Mouse (Mus musculus): Measurements from ENCODE around the gene Gm20662. TPM values are rescaled to one million over a fixed set of nuclear protein-coding genes. Genes with fewer than 3 reads are reported as not detected.

Gm20662 gene
- polyA plus RNA-seq, 1 experiment from 2014 or later = 0.18 TPM

- TF ChIP-seq EP300 (optimal IDR thresholded peaks at IDR 0.05) (no peak), CTCF (IDR thresholded peaks at IDR 0.05; ENCODE audit: low read depth) (no peak)
- Histone ChIP-seq H3K4me2 (replicated peaks; ENCODE audit: low read depth) (no peak overlapping the region), H3K9me3 (ENCODE audit: control insufficient read depth, low read length) (no peaks in the 10 kb centered on the region), H3K27me3 (ENCODE audit: control insufficient read depth, insufficient read depth, low read length) (no peaks in the 10 kb centered on the region), H3K27ac (replicated peaks) (no peak overlapping the region), H3K4me3 (ENCODE audit: low read depth, low read length) (no peak overlapping the region), H3K9ac (ENCODE audit: low read length) (no peak overlapping the region), H3K4me1 (replicated peaks; ENCODE audit: control insufficient read depth, insufficient read depth) (no peaks in the 10 kb centered on the region), H3K36me3 (ENCODE audit: control insufficient read depth, insufficient read depth, low read length) (no peaks in the 10 kb centered on the region)
- WGBS = 93% methylated on average over 21 of the region's 21 CpGs
- DNase-seq (ENCODE audit: low spot score) (no peak), ATAC-seq (ENCODE audit: low FRiP score, low TSS enrichment) (no peak)
Observed at GRCm38 (mm10) chr9:107995513-107995912, 636 bp upstream of the Gm20662 start.

GRCm38 (mm10) chr9:108001922-108002770 is 6.0 kb downstream of the Gm20662 start, which contains the start of gene Ip6k1:
Gene Ip6k1 (plus strand): TSS chr9:108002501.
- ATAC-seq (ENCODE audit: low FRiP score, low TSS enrichment) (peak; percentile 99), DNase-seq (ENCODE audit: low spot score) (peak; percentile 100)
- no peaks in the 10 kb centered on the region; the same call in 1 of the 2 replicates for H3K4me1 ChIP-seq (replicated peaks; ENCODE audit: control insufficient read depth, insufficient read depth)
- peak within 1 kb of the TSS; percentile 80 for H3K4me2 ChIP-seq (replicated peaks; ENCODE audit: low read depth)
- no peaks in the 10 kb centered on the region for H3K9me3 ChIP-seq (ENCODE audit: control insufficient read depth, low read length)
- WGBS = under 1% methylated on average over 47 of the region's 51 CpGs
- peak within 1 kb of the TSS; percentile 100 for H3K4me3 ChIP-seq (ENCODE audit: low read depth, low read length)
- TF ChIP-seq EP300 (optimal IDR thresholded peaks at IDR 0.05) = no peak
- no peak for TF ChIP-seq CTCF (IDR thresholded peaks at IDR 0.05; ENCODE audit: low read depth)
- H3K27ac ChIP-seq (replicated peaks) = peak within 1 kb of the TSS; percentile 98
- peak within 1 kb of the TSS; percentile 99 for H3K9ac ChIP-seq (ENCODE audit: low read length)
- H3K27me3 ChIP-seq (ENCODE audit: control insufficient read depth, insufficient read depth, low read length) = no peaks in the 10 kb centered on the region
- no peaks in the 10 kb centered on the region for H3K36me3 ChIP-seq (ENCODE audit: control insufficient read depth, insufficient read depth, low read length)

GRCm38 (mm10) chr9:108002778-108003530 is 6.8 kb downstream of the Gm20662 start:
- H3K27ac ChIP-seq (replicated peaks) = peak overlapping the region; percentile 98
- ATAC-seq (ENCODE audit: low FRiP score, low TSS enrichment) = no peak
- H3K4me1 ChIP-seq (replicated peaks; ENCODE audit: control insufficient read depth, insufficient read depth) = no peaks in the 10 kb centered on the region; the same call in 1 of the 2 replicates
- H3K9ac ChIP-seq (ENCODE audit: low read length) = peak overlapping the region; percentile 99
- no peak for DNase-seq (ENCODE audit: low spot score)
- no peaks in the 10 kb centered on the region for H3K36me3 ChIP-seq (ENCODE audit: control insufficient read depth, insufficient read depth, low read length)
- peak overlapping the region; percentile 79 for H3K4me2 ChIP-seq (replicated peaks; ENCODE audit: low read depth)
- no peaks in the 10 kb centered on the region for H3K9me3 ChIP-seq (ENCODE audit: control insufficient read depth, low read length)
- no peak for TF ChIP-seq EP300 (optimal IDR thresholded peaks at IDR 0.05)
- TF ChIP-seq CTCF (IDR thresholded peaks at IDR 0.05; ENCODE audit: low read depth) = no peak
- no peaks in the 10 kb centered on the region for H3K27me3 ChIP-seq (ENCODE audit: control insufficient read depth, insufficient read depth, low read length)
- H3K4me3 ChIP-seq (ENCODE audit: low read depth, low read length) = peak overlapping the region; percentile 100
- under 1% methylated on average over 50 of the region's 50 CpGs for WGBS

GRCm38 (mm10) chr9:108003531-108003890 is 7.4 kb downstream of the Gm20662 start:
- Histone ChIP-seq H3K9ac (ENCODE audit: low read length) (peak overlapping the region; percentile 99), H3K27me3 (ENCODE audit: control insufficient read depth, insufficient read depth, low read length) (no peaks in the 10 kb centered on the region), H3K36me3 (ENCODE audit: control insufficient read depth, insufficient read depth, low read length) (no peaks in the 10 kb centered on the region), H3K9me3 (ENCODE audit: control insufficient read depth, low read length) (no peaks in the 10 kb centered on the region), H3K4me3 (ENCODE audit: low read depth, low read length) (peak overlapping the region; percentile 100), H3K27ac (replicated peaks) (peak overlapping the region; percentile 98; the same call in 1 of the 2 replicates), H3K4me2 (replicated peaks; ENCODE audit: low read depth) (peak overlapping the region; percentile 79), H3K4me1 (replicated peaks; ENCODE audit: control insufficient read depth, insufficient read depth) (no peaks in the 10 kb centered on the region; the same call in 1 of the 2 replicates)
- DNase-seq (ENCODE audit: low spot score) (no peak), ATAC-seq (ENCODE audit: low FRiP score, low TSS enrichment) (no peak)
- WGBS = 10% methylated on average over 8 of the region's 8 CpGs
- no peak for TF ChIP-seq CTCF (IDR thresholded peaks at IDR 0.05; ENCODE audit: low read depth)
- no peak for TF ChIP-seq EP300 (optimal IDR thresholded peaks at IDR 0.05)

- Histone ChIP-seq H3K9me3 (ENCODE audit: control insufficient read depth, low read length) (no peaks in the 10 kb centered on the region), H3K9ac (ENCODE audit: low read length) (no peak overlapping the region), H3K27ac (replicated peaks) (0 out of 2 replicates have a peak overlapping the region, but pooled peaks have one; percentile 8), H3K4me1 (replicated peaks; ENCODE audit: control insufficient read depth, insufficient read depth) (no peaks in the 10 kb centered on the region), H3K36me3 (ENCODE audit: control insufficient read depth, insufficient read depth, low read length) (no peaks in the 10 kb centered on the region), H3K27me3 (ENCODE audit: control insufficient read depth, insufficient read depth, low read length) (no peaks in the 10 kb centered on the region), H3K4me3 (ENCODE audit: low read depth, low read length) (no peak overlapping the region), H3K4me2 (replicated peaks; ENCODE audit: low read depth) (no peak overlapping the region)
- TF ChIP-seq EP300 (optimal IDR thresholded peaks at IDR 0.05) = no peak
- no peak for TF ChIP-seq CTCF (IDR thresholded peaks at IDR 0.05; ENCODE audit: low read depth)
- WGBS = 76% methylated on average over 5 of the region's 5 CpGs
- ATAC-seq (ENCODE audit: low FRiP score, low TSS enrichment) (no peak), DNase-seq (ENCODE audit: low spot score) (no peak)
Observed at GRCm38 (mm10) chr9:108008041-108008440, 11.9 kb downstream of the Gm20662 start.

Measured in stomach, postnatal 0 days (tissue).